Mouse (Mus musculus): ENCODE measurements around the gene Eid3. TPM values are rescaled to one million over a fixed set of nuclear protein-coding genes. Genes with fewer than 3 reads are reported as not detected.

The Eid3 gene
- 0.71 and 0.86 TPM in 2 replicates for polyA plus RNA-seq (2012; rRNA removed)

DNA sequence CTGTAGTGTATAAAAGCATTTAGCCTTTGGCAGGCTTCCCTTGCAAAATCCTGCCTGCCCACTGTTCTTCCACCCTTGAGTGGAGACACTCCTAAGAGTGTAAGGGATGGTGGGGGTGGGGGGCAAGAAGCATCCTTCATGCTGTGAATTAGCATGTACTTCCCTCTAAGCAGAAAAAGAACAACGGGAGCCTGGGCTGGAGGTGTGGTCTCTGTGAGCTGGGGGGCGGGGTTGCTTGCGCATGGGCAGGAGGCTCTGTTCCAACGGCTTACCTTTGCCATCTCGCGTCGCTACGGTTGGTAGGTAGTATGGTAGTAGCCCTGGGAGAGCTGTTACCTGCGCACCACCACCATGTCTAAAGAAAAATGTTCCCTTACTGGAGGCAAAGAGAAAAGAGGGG, at the start of gene Eid3:
TSS of gene Eid3 (plus strand) at position 271 of the 400 bp plus-strand sequence.

GRCm38 (mm10) chr10:82833926-82834325, 32.5 kb upstream of the Eid3 start, which contains the start of gene Txnrd1:
Txnrd1 (plus strand) TSS chr10:82833951.

Other genes with a start within 250 kb of the Eid3 start
- 36.4 and 38.5 TPM in 2 replicates for gene 1190007I07Rik, start 243.4 kb upstream of the Eid3 start, polyA plus RNA-seq (2012; rRNA removed)
- gene Tdg, start 236.8 kb upstream of the Eid3 start, polyA plus RNA-seq (2012; rRNA removed), result 104 TPM in 2 replicates
- 1.7 and 2.1 TPM in 2 replicates for gene Glt8d2, start 176.0 kb upstream of the Eid3 start, polyA plus RNA-seq (2012; rRNA removed)
- gene Hcfc2, start 170.5 kb upstream of the Eid3 start, polyA plus RNA-seq (2012; rRNA removed), result 31.6 and 35.1 TPM in 2 replicates
- 49.4 and 51.4 TPM in 2 replicates for gene Nfyb, start 102.5 kb upstream of the Eid3 start, polyA plus RNA-seq (2012; rRNA removed)
- 86.8 and 97.1 TPM in 2 replicates for gene Txnrd1, start 32.7 kb upstream of the Eid3 start, polyA plus RNA-seq (2012; rRNA removed)
- 17.1 and 18.0 TPM in 2 replicates for gene Chst11, start 118.9 kb downstream of the Eid3 start, polyA plus RNA-seq (2012; rRNA removed)